Mouse (Mus musculus): ENCODE data around the gene Mfap5.

DNA sequence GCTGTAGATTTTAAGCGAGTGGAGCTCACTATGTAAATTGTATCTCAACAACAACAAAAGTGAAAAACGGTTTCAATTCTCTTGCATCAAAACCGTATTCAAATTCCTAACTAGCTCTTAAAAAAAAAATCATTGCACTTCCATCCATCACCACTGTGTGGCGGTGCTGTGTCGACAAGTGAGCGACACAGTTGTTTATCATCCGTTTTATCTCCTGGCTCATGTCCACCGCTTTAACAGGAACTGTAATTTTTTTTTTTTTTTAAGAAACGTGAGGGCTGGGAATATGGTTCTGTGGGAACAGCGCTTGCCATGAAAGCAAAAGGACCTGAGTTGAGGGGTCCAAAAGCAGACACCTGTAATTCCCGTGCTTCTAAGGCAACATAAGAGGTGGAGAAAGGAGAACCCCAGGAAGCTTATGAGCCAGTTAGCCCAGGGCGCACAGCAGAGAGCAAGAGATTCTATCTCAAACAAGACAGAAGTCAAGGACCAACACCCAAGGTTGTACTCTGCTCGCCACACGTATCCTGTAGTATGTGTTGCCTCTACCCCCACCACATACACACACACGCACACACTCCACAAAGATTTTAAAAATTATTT lies 51.4 kb downstream of the Mfap5 start:
- TF ChIP-seq CTCF (IDR thresholded peaks at IDR 0.05; ENCODE audit: insufficient read depth, low read length) = peak; percentile 66
- TF ChIP-seq POLR2A (IDR thresholded peaks at IDR 0.05; ENCODE audit: borderline replicate concordance, extremely low read depth, low read depth, low read length) = no peak

Data from lung, adult 2 months (tissue).